Mouse (Mus musculus) brain, embryonic 14.5 days (tissue): Measurements from ENCODE around the gene Crabp2.

ENCODE experiments used
- CTCF ChIP-seq: fragments of 200-500 bp; IDR thresholded peaks from 2 replicates; pipeline ENCODE4 v1.5.1; 2012; ENCODE audit warnings: inconsistent platforms, mild to moderate bottlenecking, moderate library complexity, borderline replicate concordance; ENCODE audit not compliant: insufficient read depth, insufficient read length; ENCODE audit errors: extremely low read depth
- POLR2A ChIP-seq: fragments of 200-500 bp; IDR thresholded peaks from 2 replicates; pipeline ENCODE4 v1.6.1; 2012; ENCODE audit warnings: mild to moderate bottlenecking, inconsistent platforms, borderline replicate concordance; ENCODE audit not compliant: poor library complexity, insufficient read depth, insufficient read length, severe bottlenecking; ENCODE audit errors: extremely low read depth

DNA sequence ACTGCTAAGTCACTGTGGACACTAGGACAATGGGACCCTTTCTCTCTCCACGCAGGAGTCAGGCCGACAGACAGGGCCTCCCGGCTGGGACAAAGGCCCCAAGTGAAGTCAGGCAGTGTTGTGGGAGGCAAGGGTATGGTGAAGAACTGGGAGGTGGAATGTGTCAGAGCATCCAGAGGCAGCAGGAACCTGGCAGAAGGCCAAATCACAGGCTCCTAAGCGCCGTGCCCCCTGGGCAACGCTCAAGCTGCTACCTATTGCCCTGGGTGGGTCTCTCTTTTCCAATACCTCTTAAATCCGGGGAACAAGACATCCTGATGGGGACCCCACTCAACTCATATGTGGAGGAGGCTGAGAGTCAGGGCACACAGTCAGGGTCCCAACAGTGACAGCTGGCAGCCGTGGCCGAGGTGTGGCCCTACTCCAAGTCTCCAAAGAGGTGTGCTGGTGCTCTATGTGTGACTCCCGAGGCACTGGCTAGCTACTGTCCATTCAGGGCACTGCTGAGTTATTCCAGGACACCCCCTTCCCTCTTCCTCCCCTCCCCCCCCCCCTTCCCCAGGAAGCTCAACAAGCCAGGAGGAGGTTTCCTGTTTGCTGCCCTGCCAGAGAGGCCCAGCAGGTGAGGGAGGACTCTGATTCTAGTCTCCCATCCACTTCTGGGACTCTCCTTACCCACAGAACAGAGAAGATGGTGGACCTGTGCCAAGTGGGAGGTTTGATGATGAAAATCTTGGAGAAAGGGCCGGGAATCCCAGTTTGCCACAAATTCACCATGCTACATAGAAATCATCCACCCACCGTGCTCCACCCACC, 37.2 kb downstream of the Crabp2 start:
- TF ChIP-seq CTCF (no peak), POLR2A (no peak)
